Mouse (Mus musculus): ENCODE results near the gene Olfr127.
"Not testable (repeated sequence)": the region's sequence is repeated elsewhere in the genome, so short reads cannot be mapped to it uniquely, and the experiment has no call there.

The Olfr127 gene

GRCm38 (mm10) chr17:37900137-37900536, at the start of gene Olfr127:
Gene Olfr127, plus strand, starts transcription at chr17:37900437.
- DNase-seq (ENCODE audit: low read depth, low spot score): no peak

- no peak for DNase-seq (ENCODE audit: low read depth, low spot score)
These were observed 36.3 kb upstream of the Olfr127 start for GRCm38 (mm10) chr17:37863901-37864300.

GRCm38 (mm10) chr17:37869676-37870205, 30.5 kb upstream of the Olfr127 start:
- DNase-seq (ENCODE audit: low read depth, low spot score): no peak

- no peak for DNase-seq (ENCODE audit: low read depth, low spot score)
These were observed 26.4 kb upstream of the Olfr127 start for GRCm38 (mm10) chr17:37873830-37874229.

GRCm38 (mm10) chr17:37906821-37907220, 6.6 kb downstream of the Olfr127 start:
- DNase-seq (ENCODE audit: low read depth, low spot score): not testable (repeated sequence)

GRCm38 (mm10) chr17:37920248-37920647, 20.0 kb downstream of the Olfr127 start, which contains the start of gene Olfr128:
Gene Olfr128, plus strand, starts transcription at chr17:37920548.
- no peak for DNase-seq (ENCODE audit: low read depth, low spot score)

GRCm38 (mm10) chr17:37952979-37953378, 52.7 kb downstream of the Olfr127 start, which contains the start of gene Olfr761:
Gene Olfr761, minus strand, starts transcription at chr17:37953079.
- no peak for DNase-seq (ENCODE audit: low read depth, low spot score)

Measured in retina, postnatal 7 days (tissue).